Mouse (Mus musculus): ENCODE data around the gene Kif21b. TPM values are rescaled to one million over a fixed set of nuclear protein-coding genes. Genes with fewer than 3 reads are reported as not detected.

Kif21b gene
- polyA plus RNA-seq, 1 experiment, result 28.6 TPM

DNA sequence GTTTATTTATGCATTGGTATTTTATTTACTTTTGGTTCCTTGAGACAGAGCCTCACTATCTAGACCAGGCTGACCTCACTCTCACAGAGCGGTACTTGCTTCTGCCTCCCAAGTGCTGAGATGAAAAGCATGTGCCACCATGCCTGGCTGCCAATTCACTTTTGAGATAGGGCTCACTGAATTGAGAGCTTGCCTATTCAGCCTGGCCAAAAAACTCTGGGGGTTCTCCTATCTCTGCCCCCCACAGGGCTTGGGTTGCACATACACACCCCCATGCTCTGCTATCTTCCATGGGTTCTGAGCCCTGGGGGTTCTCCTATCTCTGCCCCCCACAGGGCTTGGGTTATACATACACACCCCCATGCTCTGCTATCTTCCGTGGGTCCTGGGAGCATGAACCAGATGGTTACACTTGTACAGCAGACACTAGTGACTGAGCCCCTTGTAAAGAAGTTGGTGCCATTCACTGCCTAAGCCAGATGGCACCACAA is 48.4 kb downstream of the Kif21b start:
- WGBS, result 92% methylated on average over 2 of the region's 2 CpGs
- no peak overlapping the region for H3K27ac ChIP-seq (ENCODE audit: insufficient read depth, low read depth, low read length)
- TF ChIP-seq POLR2A (IDR thresholded peaks at IDR 0.05; ENCODE audit: low read depth, low read length), result no peak
- TF ChIP-seq CTCF (IDR thresholded peaks at IDR 0.05; ENCODE audit: extremely low read depth, insufficient read length, insufficient replicate concordance, low read depth, low read length), result no peak
- peaks cover 14% of the 10 kb centered on the region for H3K36me3 ChIP-seq (ENCODE audit: control insufficient read depth, insufficient read depth, low read length)
- H3K4me3 ChIP-seq (ENCODE audit: low read depth, low read length), result no peak overlapping the region
- no peaks in the 10 kb centered on the region for H3K27me3 ChIP-seq (ENCODE audit: control insufficient read depth, insufficient read depth, low read length)
- peaks cover 24% of the 10 kb centered on the region for H3K4me1 ChIP-seq (ENCODE audit: control insufficient read depth, insufficient read depth, insufficient read length, low read length)

GRCm38 (mm10) chr1:136190033-136190432 is 58.8 kb downstream of the Kif21b start:
- H3K27ac ChIP-seq (ENCODE audit: insufficient read depth, low read depth, low read length), result peak overlapping the region; percentile 29; the same call in 1 of the 2 replicates
- H3K4me3 ChIP-seq (ENCODE audit: low read depth, low read length), result no peak overlapping the region
- H3K36me3 ChIP-seq (ENCODE audit: control insufficient read depth, insufficient read depth, low read length), result peaks cover 4% of the 10 kb centered on the region
- 56% methylated on average over 5 of the region's 5 CpGs for WGBS
- TF ChIP-seq POLR2A (IDR thresholded peaks at IDR 0.05; ENCODE audit: low read depth, low read length) (no peak), CTCF (IDR thresholded peaks at IDR 0.05; ENCODE audit: extremely low read depth, insufficient read length, insufficient replicate concordance, low read depth, low read length) (no peak)
- H3K4me1 ChIP-seq (ENCODE audit: control insufficient read depth, insufficient read depth, insufficient read length, low read length), result peaks cover 8% of the 10 kb centered on the region; the same call in 1 of the 2 replicates
- no peaks in the 10 kb centered on the region for H3K27me3 ChIP-seq (ENCODE audit: control insufficient read depth, insufficient read depth, low read length)

DNA sequence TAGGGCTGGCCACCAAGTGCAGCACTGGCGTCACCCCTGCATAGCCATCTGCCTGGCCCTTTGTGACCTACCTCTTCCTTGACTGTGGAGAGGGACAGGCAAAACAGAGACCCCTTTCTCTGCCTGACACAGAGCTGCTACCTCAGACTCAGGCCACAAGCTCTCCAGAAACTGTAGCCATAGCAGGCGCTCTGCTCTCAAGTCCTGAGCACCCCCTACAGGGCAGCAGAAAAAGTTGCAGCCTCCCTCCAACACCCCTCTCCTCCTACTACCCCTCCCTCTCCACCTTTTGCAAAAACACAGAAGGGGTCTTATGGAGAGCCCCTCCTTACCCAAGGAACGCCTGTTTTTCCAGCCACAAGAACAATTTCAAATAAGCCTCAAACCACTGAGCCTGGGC is 81.6 kb downstream of the Kif21b start, which contains the start of gene Mroh3:
Gene Mroh3, minus strand, starts transcription at position 26 of the 400 bp plus-strand sequence.
- Histone ChIP-seq H3K36me3 (ENCODE audit: control insufficient read depth, insufficient read depth, low read length) (peaks cover 48% of the 10 kb centered on the region), H3K4me1 (ENCODE audit: control insufficient read depth, insufficient read depth, insufficient read length, low read length) (no peaks in the 10 kb centered on the region), H3K27me3 (ENCODE audit: control insufficient read depth, insufficient read depth, low read length) (no peaks in the 10 kb centered on the region), H3K27ac (ENCODE audit: insufficient read depth, low read depth, low read length) (no peak within 1 kb of the TSS), H3K4me3 (ENCODE audit: low read depth, low read length) (no peak within 1 kb of the TSS)
- 66% methylated on average over 3 of the region's 3 CpGs for WGBS
- no peak for TF ChIP-seq POLR2A (IDR thresholded peaks at IDR 0.05; ENCODE audit: low read depth, low read length)
- peak; percentile 60; the same call in 1 of the 2 replicates for TF ChIP-seq CTCF (IDR thresholded peaks at IDR 0.05; ENCODE audit: extremely low read depth, insufficient read length, insufficient replicate concordance, low read depth, low read length)

- 80% methylated on average over 15 of the region's 15 CpGs for WGBS
These were observed 83.1 kb downstream of the Kif21b start for GRCm38 (mm10) chr1:136214304-136214703.

GRCm38 (mm10) chr1:136220037-136220871 is 89.1 kb downstream of the Kif21b start:
- peak overlapping the region; percentile 52 for H3K4me3 ChIP-seq (ENCODE audit: low read depth, low read length)
- no peaks in the 10 kb centered on the region for H3K27me3 ChIP-seq (ENCODE audit: control insufficient read depth, insufficient read depth, low read length)
- H3K4me1 ChIP-seq (ENCODE audit: control insufficient read depth, insufficient read depth, insufficient read length, low read length), result peaks cover 41% of the 10 kb centered on the region
- WGBS, result 18% methylated on average over 10 of the region's 10 CpGs
- TF ChIP-seq POLR2A (IDR thresholded peaks at IDR 0.05; ENCODE audit: low read depth, low read length) (no peak), CTCF (IDR thresholded peaks at IDR 0.05; ENCODE audit: extremely low read depth, insufficient read length, insufficient replicate concordance, low read depth, low read length) (0 out of 2 replicates have a peak, but pooled peaks have one; percentile 3)
- peak overlapping the region; percentile 96 for H3K27ac ChIP-seq (ENCODE audit: insufficient read depth, low read depth, low read length)
- peaks cover 62% of the 10 kb centered on the region for H3K36me3 ChIP-seq (ENCODE audit: control insufficient read depth, insufficient read depth, low read length)

More at GRCm38 (mm10) chr1:136214304-136214703, 83.1 kb downstream of the Kif21b start:
- Histone ChIP-seq H3K36me3 (ENCODE audit: control insufficient read depth, insufficient read depth, low read length) (peaks cover 61% of the 10 kb centered on the region), H3K27me3 (ENCODE audit: control insufficient read depth, insufficient read depth, low read length) (no peaks in the 10 kb centered on the region), H3K4me3 (ENCODE audit: low read depth, low read length) (no peak overlapping the region), H3K4me1 (ENCODE audit: control insufficient read depth, insufficient read depth, insufficient read length, low read length) (peaks cover 3% of the 10 kb centered on the region; the same call in 1 of the 2 replicates), H3K27ac (ENCODE audit: insufficient read depth, low read depth, low read length) (no peak overlapping the region)
- TF ChIP-seq POLR2A (IDR thresholded peaks at IDR 0.05; ENCODE audit: low read depth, low read length) (no peak), CTCF (IDR thresholded peaks at IDR 0.05; ENCODE audit: extremely low read depth, insufficient read length, insufficient replicate concordance, low read depth, low read length) (no peak)

DNA sequence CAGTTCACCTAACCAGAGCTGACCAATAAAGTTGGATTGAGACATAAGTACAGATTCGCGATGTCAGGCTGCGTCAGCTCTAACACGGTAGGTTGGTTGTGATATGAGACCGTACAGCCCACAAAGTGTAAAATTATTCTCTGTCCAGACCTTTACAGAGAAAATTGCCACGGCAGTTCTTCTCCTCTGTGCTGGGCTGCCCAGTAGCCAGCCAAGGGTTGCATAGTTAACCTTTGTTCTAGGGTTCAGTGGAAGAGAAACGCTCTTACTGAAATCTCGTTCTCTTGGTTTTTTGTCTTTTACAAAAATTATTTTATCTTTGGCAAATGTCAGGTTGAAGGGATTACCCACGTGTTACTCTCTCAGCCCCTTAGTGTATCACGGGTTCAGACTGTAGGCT is 91.2 kb downstream of the Kif21b start:
- Histone ChIP-seq H3K4me1 (ENCODE audit: control insufficient read depth, insufficient read depth, insufficient read length, low read length) (peaks cover 47% of the 10 kb centered on the region), H3K27ac (ENCODE audit: insufficient read depth, low read depth, low read length) (peak overlapping the region; percentile 40), H3K4me3 (ENCODE audit: low read depth, low read length) (no peak overlapping the region), H3K27me3 (ENCODE audit: control insufficient read depth, insufficient read depth, low read length) (no peaks in the 10 kb centered on the region), H3K36me3 (ENCODE audit: control insufficient read depth, insufficient read depth, low read length) (peaks cover 63% of the 10 kb centered on the region)
- WGBS, result 61% methylated on average over 10 of the region's 10 CpGs
- no peak for TF ChIP-seq POLR2A (IDR thresholded peaks at IDR 0.05; ENCODE audit: low read depth, low read length)
- no peak for TF ChIP-seq CTCF (IDR thresholded peaks at IDR 0.05; ENCODE audit: extremely low read depth, insufficient read length, insufficient replicate concordance, low read depth, low read length)

GRCm38 (mm10) chr1:136223758-136224342 is 92.7 kb downstream of the Kif21b start:
- H3K27ac ChIP-seq (ENCODE audit: insufficient read depth, low read depth, low read length), result peak overlapping the region; percentile 68
- peaks cover 53% of the 10 kb centered on the region for H3K4me1 ChIP-seq (ENCODE audit: control insufficient read depth, insufficient read depth, insufficient read length, low read length)
- H3K4me3 ChIP-seq (ENCODE audit: low read depth, low read length), result no peak overlapping the region
- TF ChIP-seq POLR2A (IDR thresholded peaks at IDR 0.05; ENCODE audit: low read depth, low read length) (no peak), CTCF (IDR thresholded peaks at IDR 0.05; ENCODE audit: extremely low read depth, insufficient read length, insufficient replicate concordance, low read depth, low read length) (no peak)
- H3K36me3 ChIP-seq (ENCODE audit: control insufficient read depth, insufficient read depth, low read length), result peaks cover 51% of the 10 kb centered on the region
- no peaks in the 10 kb centered on the region for H3K27me3 ChIP-seq (ENCODE audit: control insufficient read depth, insufficient read depth, low read length)
- WGBS, result 45% methylated on average over 10 of the region's 10 CpGs

Data from small intestine, adult 2 months (tissue).